Mouse (Mus musculus) brain, embryonic 14.5 days (tissue): ENCODE measurements around the gene Lmln.

Experiments
- CTCF ChIP-seq: fragments of 200-500 bp; IDR thresholded peaks from 2 replicates; pipeline ENCODE4 v1.5.1; 2012; ENCODE audit warnings: inconsistent platforms, mild to moderate bottlenecking, moderate library complexity, borderline replicate concordance; ENCODE audit not compliant: insufficient read depth, insufficient read length; ENCODE audit errors: extremely low read depth
- POLR2A ChIP-seq: fragments of 200-500 bp; IDR thresholded peaks from 2 replicates; pipeline ENCODE4 v1.6.1; 2012; ENCODE audit warnings: mild to moderate bottlenecking, inconsistent platforms, borderline replicate concordance; ENCODE audit not compliant: poor library complexity, insufficient read depth, insufficient read length, severe bottlenecking; ENCODE audit errors: extremely low read depth

DNA sequence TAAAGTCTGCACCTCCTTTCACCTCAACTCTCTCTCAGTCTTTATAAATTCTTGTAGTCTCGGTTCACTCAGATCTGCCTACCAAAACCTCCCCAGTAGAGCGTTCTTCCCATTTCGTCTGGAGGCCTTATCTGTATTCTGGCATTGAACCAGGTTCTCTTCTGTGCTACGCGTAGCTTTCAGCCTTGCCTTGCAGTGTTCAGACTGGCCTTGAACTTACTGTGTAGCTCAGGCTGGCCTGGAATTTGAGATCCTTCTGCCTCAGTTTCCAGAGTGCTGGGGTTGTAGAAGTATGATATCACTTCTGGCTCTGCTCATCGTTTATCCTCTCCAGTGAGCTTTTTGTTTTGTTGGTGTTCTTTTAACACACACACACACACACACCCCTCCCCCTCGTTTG, 946 bp downstream of the Lmln start:
- TF ChIP-seq CTCF (no peak), POLR2A (no peak)
